Mouse (Mus musculus): Measurements from ENCODE around the gene Gm5142. TPM values are rescaled to one million over a fixed set of nuclear protein-coding genes. Genes with fewer than 3 reads are reported as not detected.

Gm5142 gene
- polyA plus RNA-seq, 1 experiment from 2014 or later: not detected

- 77% methylated on average over 3 of the region's 3 CpGs for WGBS
- no peak overlapping the region for H3K4me3 ChIP-seq
- no peaks in the 10 kb centered on the region for H3K36me3 ChIP-seq
- DNase-seq (ENCODE audit: low spot score): no peak
- no peaks in the 10 kb centered on the region for H3K27me3 ChIP-seq (ENCODE audit: low read depth, poor library complexity, severe bottlenecking)
- H3K9me3 ChIP-seq (replicated peaks): no peaks in the 10 kb centered on the region
- H3K4me1 ChIP-seq: no peaks in the 10 kb centered on the region
- no peak overlapping the region for H3K27ac ChIP-seq
Measured at GRCm38 (mm10) chr14:59157016-59157698, 21.4 kb downstream of the Gm5142 start.

- Histone ChIP-seq H3K9me3 (replicated peaks) (no peaks in the 10 kb centered on the region), H3K36me3 (no peaks in the 10 kb centered on the region), H3K4me3 (no peak overlapping the region), H3K27ac (no peak overlapping the region), H3K4me1 (no peaks in the 10 kb centered on the region), H3K27me3 (ENCODE audit: low read depth, poor library complexity, severe bottlenecking) (no peaks in the 10 kb centered on the region)
- 77% methylated on average over 2 of the region's 2 CpGs for WGBS
- no peak for DNase-seq (ENCODE audit: low spot score)
Measured at GRCm38 (mm10) chr14:59155589-59155988, 23.0 kb downstream of the Gm5142 start.

GRCm38 (mm10) chr14:59142793-59143192 lies 35.8 kb downstream of the Gm5142 start, which contains the start of gene 1700129C05Rik:
Gene 1700129C05Rik (minus strand): TSS chr14:59142893.
- H3K9me3 ChIP-seq (replicated peaks): no peaks in the 10 kb centered on the region
- no peaks in the 10 kb centered on the region for H3K4me1 ChIP-seq
- DNase-seq (ENCODE audit: low spot score): no peak
- WGBS: 93% methylated on average over 4 of the region's 4 CpGs
- H3K27me3 ChIP-seq (ENCODE audit: low read depth, poor library complexity, severe bottlenecking): no peaks in the 10 kb centered on the region
- H3K36me3 ChIP-seq: no peaks in the 10 kb centered on the region
- no peak within 1 kb of the TSS for H3K27ac ChIP-seq
- no peak within 1 kb of the TSS for H3K4me3 ChIP-seq

- Histone ChIP-seq H3K4me3 (no peak overlapping the region), H3K27me3 (ENCODE audit: low read depth, poor library complexity, severe bottlenecking) (no peaks in the 10 kb centered on the region), H3K36me3 (no peaks in the 10 kb centered on the region), H3K9me3 (replicated peaks) (no peaks in the 10 kb centered on the region), H3K4me1 (no peaks in the 10 kb centered on the region), H3K27ac (no peak overlapping the region)
- DNase-seq (ENCODE audit: low spot score): no peak
- 6% methylated on average over 2 of the region's 2 CpGs for WGBS
Measured at GRCm38 (mm10) chr14:59114281-59114680, 64.3 kb downstream of the Gm5142 start.

Other genes with a start within 250 kb of the Gm5142 start
- not detected in 2 replicates for gene 1700129C05Rik, start 35.9 kb downstream of the Gm5142 start, polyA plus RNA-seq (2016; fragmentation: Nextera tagmentation; extraction: Ambion mirVana)
- 117 and 127 TPM in 2 replicates for gene Rcbtb1, start 22.5 kb upstream of the Gm5142 start, polyA plus RNA-seq (2016; fragmentation: Nextera tagmentation; extraction: Ambion mirVana)
- gene Gm6904, start 81.5 kb upstream of the Gm5142 start, polyA plus RNA-seq (2016; fragmentation: Nextera tagmentation; extraction: Ambion mirVana): not detected in 2 replicates
- not detected in 2 replicates for gene Phf11a, start 118.8 kb upstream of the Gm5142 start, polyA plus RNA-seq (2016; fragmentation: Nextera tagmentation; extraction: Ambion mirVana)
- gene Phf11b, start 162.6 kb upstream of the Gm5142 start, polyA plus RNA-seq (2016; fragmentation: Nextera tagmentation; extraction: Ambion mirVana): 0.13 TPM in 1 of 2 replicates, not detected in the other
- gene Phf11d, start 186.7 kb upstream of the Gm5142 start, polyA plus RNA-seq (2016; fragmentation: Nextera tagmentation; extraction: Ambion mirVana): 0.23 and 0.29 TPM in 2 replicates
- 0.66 and 0.73 TPM in 2 replicates for gene Phf11c, start 216.6 kb upstream of the Gm5142 start, polyA plus RNA-seq (2016; fragmentation: Nextera tagmentation; extraction: Ambion mirVana)